Mouse (Mus musculus): ENCODE measurements at regions not wholly inside any gene's neighbourhood (a gene's known extent, or its start where the extent isn't known, plus 50 kb on each side); places are given as distances from the start of the nearest gene placed in this dataset.

DNA sequence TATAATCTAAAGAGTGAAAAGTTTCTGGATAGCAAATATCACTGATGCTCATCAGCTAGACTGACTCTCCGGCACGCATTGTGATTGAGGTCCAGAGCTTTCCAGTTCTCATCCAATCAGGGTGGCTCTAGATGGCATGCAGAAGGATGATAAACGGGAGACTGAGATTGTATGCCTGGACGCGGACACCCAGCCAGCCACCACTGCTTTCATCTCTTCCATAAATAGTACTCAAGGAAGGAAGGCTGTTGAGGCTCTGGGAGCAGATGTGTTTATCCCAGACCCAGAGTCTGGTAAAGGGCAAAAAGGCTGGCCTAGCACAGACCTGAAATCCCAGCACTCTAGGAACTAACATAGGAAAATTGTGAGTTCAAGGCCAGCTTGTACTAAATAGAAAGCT, 330.6 kb downstream of the Gm11361 start:
- WGBS, result 23% methylated on average over 5 of the region's 5 CpGs
- Histone ChIP-seq H3K27ac (ENCODE audit: low read depth) (no peak overlapping the region), H3K9ac (replicated peaks; ENCODE audit: low read depth, low read length) (no peak overlapping the region), H3K36me3 (replicated peaks; ENCODE audit: control insufficient read depth, insufficient read depth, low read length) (no peaks in the 10 kb centered on the region), H3K4me1 (ENCODE audit: control insufficient read depth, insufficient read depth) (0 out of 2 replicates have a peak, but pooled peaks cover 6% of the 10 kb centered on the region), H3K4me2 (ENCODE audit: low read depth, low read length) (no peak overlapping the region), H3K4me3 (ENCODE audit: low read depth, low read length) (no peak overlapping the region), H3K27me3 (ENCODE audit: control insufficient read depth, insufficient read depth, low read length) (no peaks in the 10 kb centered on the region), H3K9me3 (replicated peaks; ENCODE audit: control insufficient read depth, low read length) (no peaks in the 10 kb centered on the region)
- TF ChIP-seq CTCF (IDR thresholded peaks at IDR 0.05; ENCODE audit: low read depth), result no peak
- TF ChIP-seq EP300 (IDR thresholded peaks at IDR 0.05; ENCODE audit: low read depth), result no peak
- DNase-seq (ENCODE audit: low spot score) (no peak), ATAC-seq (ENCODE audit: insufficient read depth, low read depth) (no peak)

DNA sequence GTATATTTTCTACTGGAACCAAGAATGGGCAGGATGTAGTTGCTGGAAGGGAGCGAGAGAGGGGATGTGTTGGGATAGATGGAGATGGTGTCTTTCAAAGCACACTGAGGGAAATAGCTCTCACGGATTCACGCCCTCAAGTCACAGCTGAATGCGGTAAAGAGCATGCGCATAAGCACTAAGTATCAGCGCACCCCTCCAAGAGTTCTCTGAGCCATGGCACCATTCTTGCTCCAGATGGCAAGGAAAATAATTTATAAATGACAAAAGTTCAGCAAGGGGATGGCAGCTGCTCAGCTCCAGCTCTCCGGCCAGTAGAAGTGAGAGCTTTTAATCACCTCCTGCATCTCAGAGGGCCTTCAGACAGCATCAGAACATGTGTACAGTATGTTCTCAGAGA, 329.4 kb downstream of the Gm11361 start:
- DNase-seq (ENCODE audit: low spot score), result no peak
- Histone ChIP-seq H3K4me1 (ENCODE audit: control insufficient read depth, insufficient read depth) (0 out of 2 replicates have a peak, but pooled peaks cover 6% of the 10 kb centered on the region), H3K27ac (ENCODE audit: low read depth) (no peak overlapping the region), H3K4me2 (ENCODE audit: low read depth, low read length) (no peak overlapping the region), H3K9ac (replicated peaks; ENCODE audit: low read depth, low read length) (no peak overlapping the region), H3K4me3 (ENCODE audit: low read depth, low read length) (no peak overlapping the region), H3K9me3 (replicated peaks; ENCODE audit: control insufficient read depth, low read length) (no peaks in the 10 kb centered on the region), H3K36me3 (replicated peaks; ENCODE audit: control insufficient read depth, insufficient read depth, low read length) (no peaks in the 10 kb centered on the region), H3K27me3 (ENCODE audit: control insufficient read depth, insufficient read depth, low read length) (no peaks in the 10 kb centered on the region)
- 84% methylated on average over 7 of the region's 7 CpGs for WGBS
- ATAC-seq (ENCODE audit: insufficient read depth, low read depth), result no peak
- no peak for TF ChIP-seq CTCF (IDR thresholded peaks at IDR 0.05; ENCODE audit: low read depth)
- no peak for TF ChIP-seq EP300 (IDR thresholded peaks at IDR 0.05; ENCODE audit: low read depth)

DNA sequence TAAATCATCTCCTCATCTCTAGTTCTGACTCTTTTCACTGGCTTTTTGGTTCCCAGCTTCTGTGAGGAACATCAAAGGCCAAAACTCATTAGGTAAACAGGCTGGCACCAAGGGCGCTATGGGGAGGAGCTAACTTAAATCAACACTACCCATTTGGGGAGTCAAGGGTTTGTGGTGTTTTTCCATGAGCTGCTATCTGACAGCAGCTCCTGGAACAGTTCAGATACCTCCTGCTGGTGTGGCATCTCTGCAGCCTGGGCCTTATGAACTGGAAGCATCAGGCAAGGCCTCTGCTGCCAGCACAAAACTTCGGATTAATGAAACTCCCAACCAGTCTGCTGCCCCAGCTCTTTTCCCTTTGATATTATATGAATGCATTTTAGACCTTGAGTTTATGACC, 328.8 kb downstream of the Gm11361 start:
- WGBS, result 64% methylated on average over 2 of the region's 2 CpGs
- TF ChIP-seq EP300 (IDR thresholded peaks at IDR 0.05; ENCODE audit: low read depth) (no peak), CTCF (IDR thresholded peaks at IDR 0.05; ENCODE audit: low read depth) (no peak)
- no peak overlapping the region for H3K9ac ChIP-seq (replicated peaks; ENCODE audit: low read depth, low read length)
- H3K4me1 ChIP-seq (ENCODE audit: control insufficient read depth, insufficient read depth), result 0 out of 2 replicates have a peak, but pooled peaks cover 6% of the 10 kb centered on the region
- no peak overlapping the region for H3K4me2 ChIP-seq (ENCODE audit: low read depth, low read length)
- DNase-seq (ENCODE audit: low spot score), result no peak
- no peaks in the 10 kb centered on the region for H3K27me3 ChIP-seq (ENCODE audit: control insufficient read depth, insufficient read depth, low read length)
- ATAC-seq (ENCODE audit: insufficient read depth, low read depth), result no peak
- H3K9me3 ChIP-seq (replicated peaks; ENCODE audit: control insufficient read depth, low read length), result no peaks in the 10 kb centered on the region
- H3K27ac ChIP-seq (ENCODE audit: low read depth), result no peak overlapping the region
- H3K4me3 ChIP-seq (ENCODE audit: low read depth, low read length), result no peak overlapping the region
- H3K36me3 ChIP-seq (replicated peaks; ENCODE audit: control insufficient read depth, insufficient read depth, low read length), result no peaks in the 10 kb centered on the region

DNA sequence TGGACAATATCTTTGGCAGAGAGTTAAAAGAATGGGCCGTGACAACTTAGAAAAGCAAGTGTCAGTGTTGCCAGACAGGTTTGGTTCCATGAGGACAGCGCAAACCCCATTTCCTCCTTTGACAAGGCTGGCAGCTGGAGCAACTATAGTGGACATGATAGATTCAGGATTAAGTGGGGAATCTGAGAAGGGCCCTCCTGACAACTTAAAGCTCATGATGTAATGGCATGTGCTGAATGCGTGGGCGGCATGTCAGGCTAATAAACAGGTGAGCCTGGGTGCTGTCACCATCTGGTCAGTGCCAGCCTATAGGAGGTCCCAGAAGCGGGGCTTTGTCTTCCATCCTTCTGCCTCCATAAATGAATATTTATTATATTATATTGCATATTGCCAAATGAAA, 326.3 kb downstream of the Gm11361 start:
- TF ChIP-seq EP300 (IDR thresholded peaks at IDR 0.05; ENCODE audit: low read depth) (no peak), CTCF (IDR thresholded peaks at IDR 0.05; ENCODE audit: low read depth) (no peak)
- Histone ChIP-seq H3K4me3 (ENCODE audit: low read depth, low read length) (no peak overlapping the region), H3K27ac (ENCODE audit: low read depth) (no peak overlapping the region), H3K4me1 (ENCODE audit: control insufficient read depth, insufficient read depth) (0 out of 2 replicates have a peak, but pooled peaks cover 6% of the 10 kb centered on the region), H3K27me3 (ENCODE audit: control insufficient read depth, insufficient read depth, low read length) (no peaks in the 10 kb centered on the region), H3K9ac (replicated peaks; ENCODE audit: low read depth, low read length) (no peak overlapping the region), H3K9me3 (replicated peaks; ENCODE audit: control insufficient read depth, low read length) (no peaks in the 10 kb centered on the region), H3K36me3 (replicated peaks; ENCODE audit: control insufficient read depth, insufficient read depth, low read length) (no peaks in the 10 kb centered on the region), H3K4me2 (ENCODE audit: low read depth, low read length) (no peak overlapping the region)
- WGBS, result 69% methylated on average over 5 of the region's 5 CpGs
- ATAC-seq (ENCODE audit: insufficient read depth, low read depth) (no peak), DNase-seq (ENCODE audit: low spot score) (no peak)

DNA sequence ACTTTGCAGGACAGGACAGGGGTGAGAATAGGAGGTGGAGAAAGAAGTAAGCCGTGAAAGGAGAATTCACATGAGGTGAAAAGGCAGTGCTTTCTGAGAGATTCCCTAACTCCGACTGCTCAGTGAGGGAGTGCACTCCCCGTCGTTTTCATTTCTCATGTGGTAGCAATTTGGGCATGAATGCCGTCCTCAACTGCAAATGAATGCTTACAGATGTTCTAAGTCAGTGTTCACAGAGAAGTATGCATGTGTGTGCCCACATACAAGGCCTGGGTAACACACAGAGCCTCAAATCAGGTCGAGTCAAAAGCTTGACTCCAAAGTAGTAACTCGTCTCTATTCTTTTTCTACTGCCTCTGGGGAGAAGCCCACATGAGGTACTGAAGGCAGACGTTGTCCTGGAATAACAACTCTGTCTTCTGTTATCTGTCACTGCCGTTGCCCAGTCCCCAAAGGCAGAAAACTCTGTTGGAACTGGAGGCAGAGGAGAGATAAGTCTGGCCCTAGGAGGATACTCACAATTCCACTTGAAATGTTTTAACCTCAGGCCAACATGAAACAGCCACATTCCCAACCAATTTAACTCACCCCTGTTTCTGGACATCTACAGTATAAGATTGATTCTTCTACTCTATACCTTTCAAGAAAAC, 318.0 kb downstream of the Gm11361 start:
- Histone ChIP-seq H3K9me3 (replicated peaks; ENCODE audit: control insufficient read depth, low read length) (no peaks in the 10 kb centered on the region), H3K4me3 (ENCODE audit: low read depth, low read length) (no peak overlapping the region), H3K27ac (ENCODE audit: low read depth) (no peak overlapping the region), H3K4me2 (ENCODE audit: low read depth, low read length) (no peak overlapping the region), H3K9ac (replicated peaks; ENCODE audit: low read depth, low read length) (no peak overlapping the region), H3K27me3 (ENCODE audit: control insufficient read depth, insufficient read depth, low read length) (no peaks in the 10 kb centered on the region), H3K4me1 (ENCODE audit: control insufficient read depth, insufficient read depth) (peaks cover 5% of the 10 kb centered on the region; the same call in 1 of the 2 replicates), H3K36me3 (replicated peaks; ENCODE audit: control insufficient read depth, insufficient read depth, low read length) (no peaks in the 10 kb centered on the region)
- WGBS, result 37% methylated on average over 9 of the region's 9 CpGs
- no peak for DNase-seq (ENCODE audit: low spot score)
- no peak for ATAC-seq (ENCODE audit: insufficient read depth, low read depth)
- no peak for TF ChIP-seq EP300 (IDR thresholded peaks at IDR 0.05; ENCODE audit: low read depth)

DNA sequence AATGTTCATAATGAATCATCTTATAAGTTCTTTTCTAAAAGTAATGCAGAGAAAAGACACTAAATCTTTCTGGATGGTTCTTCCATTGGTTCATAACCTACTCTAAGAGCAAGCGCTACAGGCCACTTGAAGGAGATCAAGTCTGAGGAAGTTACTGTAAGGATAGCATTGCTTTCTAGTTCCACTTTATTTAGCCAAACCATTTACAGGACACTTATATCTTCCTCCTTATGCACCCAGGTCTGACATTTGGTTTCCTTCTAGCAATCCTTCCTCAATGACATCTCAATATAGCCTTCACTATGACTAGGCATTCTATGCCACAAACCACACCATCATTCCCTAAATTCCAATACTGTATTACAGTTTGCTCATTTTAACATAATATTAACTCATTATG, 316.0 kb downstream of the Gm11361 start:
- WGBS, result 95% methylated on average over 1 of the region's 1 CpGs
- ATAC-seq (ENCODE audit: insufficient read depth, low read depth), result no peak

More for the DNA sequence above, 316.0 kb downstream of the Gm11361 start:
- Histone ChIP-seq H3K9me3 (replicated peaks; ENCODE audit: control insufficient read depth, low read length) (no peaks in the 10 kb centered on the region), H3K36me3 (replicated peaks; ENCODE audit: control insufficient read depth, insufficient read depth, low read length) (no peaks in the 10 kb centered on the region), H3K4me3 (ENCODE audit: low read depth, low read length) (no peak overlapping the region), H3K4me1 (ENCODE audit: control insufficient read depth, insufficient read depth) (peaks cover 5% of the 10 kb centered on the region; the same call in 1 of the 2 replicates), H3K9ac (replicated peaks; ENCODE audit: low read depth, low read length) (no peak overlapping the region), H3K27me3 (ENCODE audit: control insufficient read depth, insufficient read depth, low read length) (no peaks in the 10 kb centered on the region), H3K4me2 (ENCODE audit: low read depth, low read length) (no peak overlapping the region), H3K27ac (ENCODE audit: low read depth) (no peak overlapping the region)
- TF ChIP-seq CTCF (IDR thresholded peaks at IDR 0.05; ENCODE audit: low read depth), result no peak
- no peak for TF ChIP-seq EP300 (IDR thresholded peaks at IDR 0.05; ENCODE audit: low read depth)
- no peak for DNase-seq (ENCODE audit: low spot score)
